Mouse (Mus musculus) C2C12 (cell line): Measurements from ENCODE around the gene Catip. TPM values are rescaled to one million over a fixed set of nuclear protein-coding genes. Genes with fewer than 3 reads are reported as not detected.

Experiments used
- H3K27me3 ChIP-seq: one replicate; pipeline ENCODE4 v1.6.1; 2011; ENCODE audit not compliant: control insufficient read depth, insufficient read depth, insufficient read length
- H3K36me3 ChIP-seq: one replicate; pipeline ENCODE4 v1.6.1; 2011; ENCODE audit not compliant: control insufficient read depth, insufficient read depth
- H3K4me3 ChIP-seq: one replicate; pipeline ENCODE4 v1.5.1; 2011; ENCODE audit warnings: mild to moderate bottlenecking, control low read depth; ENCODE audit not compliant: poor library complexity, insufficient read depth, severe bottlenecking
- H3K79me2 ChIP-seq: one replicate; pipeline ENCODE4 v1.6.1; 2011; ENCODE audit not compliant: control insufficient read depth, insufficient read depth
- H3K79me3 ChIP-seq: one replicate; pipeline ENCODE4 v1.6.1; 2011; ENCODE audit warnings: low read depth, control low read depth
- H3ac ChIP-seq: one replicate; pipeline ENCODE3; 2011; ENCODE audit warnings: low read depth; ENCODE audit not compliant: control insufficient read depth, insufficient read length
- CEBPB ChIP-seq: IDR thresholded peaks from one replicate; pipeline ENCODE4 v1.6.1; 2011; ENCODE audit warnings: low read depth, mild to moderate bottlenecking, control low read depth, moderate library complexity
- CTCF ChIP-seq: IDR thresholded peaks from one replicate; pipeline ENCODE4 v1.5.1; 2011; ENCODE audit not compliant: control insufficient read depth, insufficient read depth, insufficient read length
- FOSL1 ChIP-seq: IDR thresholded peaks from one replicate; pipeline ENCODE4 v1.8.0; 2011; ENCODE audit warnings: mild to moderate bottlenecking, low read length; ENCODE audit not compliant: poor library complexity, insufficient read depth, severe bottlenecking
- MAX ChIP-seq: IDR thresholded peaks from one replicate; pipeline ENCODE4 v1.6.1; 2011; ENCODE audit warnings: mild to moderate bottlenecking, control low read depth
- MYOD1 ChIP-seq: IDR thresholded peaks from one replicate; pipeline ENCODE4 v1.6.1; 2011; ENCODE audit warnings: low read depth; ENCODE audit not compliant: control insufficient read depth, insufficient read length
- MYOG ChIP-seq: IDR thresholded peaks from one replicate; pipeline ENCODE4 v1.6.1; 2011; ENCODE audit not compliant: control insufficient read depth, insufficient read length; ENCODE audit errors: extremely low read depth
- USF1 ChIP-seq: IDR thresholded peaks from one replicate; pipeline ENCODE4 v1.6.1; 2011; ENCODE audit warnings: low read depth, mild to moderate bottlenecking, control low read depth, moderate library complexity
- polyA plus RNA-seq: library from polyadenylated mRNA; unstranded; fragments of >200 nt; fragmentation: generic; extraction: Trizol; gene quantifications from one replicate; pipeline ENCODE4 v1.2.1, GENCODE M21; 2012; ENCODE audit warnings: missing spikeins

Catip gene
- polyA plus RNA-seq, 1 experiment: not detected

- Histone ChIP-seq H3K79me3 (no peaks in the 10 kb centered on the region), H3ac (no peak overlapping the region), H3K4me3 (no peak overlapping the region), H3K27me3 (no peaks in the 10 kb centered on the region), H3K36me3 (no peaks in the 10 kb centered on the region), H3K79me2 (no peaks in the 10 kb centered on the region)
- TF ChIP-seq CTCF: no peak
- no peak for TF ChIP-seq MYOD1
- TF ChIP-seq USF1: no peak
- TF ChIP-seq FOSL1: no peak
- no peak for TF ChIP-seq MAX
- TF ChIP-seq CEBPB: no peak
- TF ChIP-seq MYOG: no peak
Measured at GRCm38 (mm10) chr1:74352532-74353096, 9.3 kb upstream of the Catip start.

GRCm38 (mm10) chr1:74353453-74354229 lies 8.3 kb upstream of the Catip start:
- Histone ChIP-seq H3K79me2 (no peaks in the 10 kb centered on the region), H3K79me3 (no peaks in the 10 kb centered on the region), H3K27me3 (no peaks in the 10 kb centered on the region), H3K36me3 (no peaks in the 10 kb centered on the region), H3K4me3 (no peak overlapping the region), H3ac (no peak overlapping the region)
- TF ChIP-seq USF1 (no peak), FOSL1 (no peak), CTCF (no peak), MAX (no peak), MYOD1 (no peak), CEBPB (no peak), MYOG (no peak)

- H3K27me3 ChIP-seq: no peaks in the 10 kb centered on the region
- TF ChIP-seq CTCF (no peak), CEBPB (no peak), USF1 (no peak), MYOD1 (no peak), MAX (no peak), MYOG (no peak), FOSL1 (no peak)
- no peak overlapping the region for H3K4me3 ChIP-seq
- H3K36me3 ChIP-seq: no peaks in the 10 kb centered on the region
- H3K79me3 ChIP-seq: no peaks in the 10 kb centered on the region
- no peak overlapping the region for H3ac ChIP-seq
- H3K79me2 ChIP-seq: no peaks in the 10 kb centered on the region
Measured at GRCm38 (mm10) chr1:74357531-74357930, 4.4 kb upstream of the Catip start.

GRCm38 (mm10) chr1:74359952-74360517 lies 1.9 kb upstream of the Catip start:
- TF ChIP-seq MYOG (no peak), MYOD1 (no peak), FOSL1 (no peak), CEBPB (no peak), USF1 (no peak), CTCF (no peak)
- no peaks in the 10 kb centered on the region for H3K27me3 ChIP-seq
- no peaks in the 10 kb centered on the region for H3K36me3 ChIP-seq
- H3ac ChIP-seq: no peak overlapping the region
- no peaks in the 10 kb centered on the region for H3K79me3 ChIP-seq
- no peak overlapping the region for H3K4me3 ChIP-seq
- no peaks in the 10 kb centered on the region for H3K79me2 ChIP-seq

- Histone ChIP-seq H3K4me3 (no peak overlapping the region), H3ac (no peak overlapping the region), H3K79me3 (no peaks in the 10 kb centered on the region), H3K79me2 (no peaks in the 10 kb centered on the region), H3K27me3 (no peaks in the 10 kb centered on the region), H3K36me3 (no peaks in the 10 kb centered on the region)
- TF ChIP-seq FOSL1 (no peak), CEBPB (no peak), USF1 (no peak), MYOD1 (no peak), MYOG (no peak), CTCF (no peak), MAX (no peak)
Measured at GRCm38 (mm10) chr1:74362325-74363229, 669 bp downstream of the Catip start.
